Mouse (Mus musculus): ENCODE results near the gene Fbxw4.

Fbxw4 gene

GRCm38 (mm10) chr19:45610823-45611222, 49.3 kb downstream of the Fbxw4 start:
- DNase-seq: no peak

- no peak for DNase-seq
Observed at GRCm38 (mm10) chr19:45608648-45609339, 51.3 kb downstream of the Fbxw4 start.

GRCm38 (mm10) chr19:45607479-45607878, 52.6 kb downstream of the Fbxw4 start:
- DNase-seq: no peak

GRCm38 (mm10) chr19:45606701-45607100, 53.4 kb downstream of the Fbxw4 start:
- no peak for DNase-seq

GRCm38 (mm10) chr19:45602606-45603005, 57.5 kb downstream of the Fbxw4 start:
- DNase-seq: no peak

GRCm38 (mm10) chr19:45597106-45597505, 63.0 kb downstream of the Fbxw4 start:
- no peak for DNase-seq

- DNase-seq: no peak
Observed at GRCm38 (mm10) chr19:45596434-45596833, 63.7 kb downstream of the Fbxw4 start.

- DNase-seq: no peak
Observed at GRCm38 (mm10) chr19:45596019-45596418, 64.1 kb downstream of the Fbxw4 start.

- DNase-seq: no peak
Observed at GRCm38 (mm10) chr19:45595481-45595880, 64.6 kb downstream of the Fbxw4 start.

- no peak for DNase-seq
Observed at GRCm38 (mm10) chr19:45594079-45594478, 66.0 kb downstream of the Fbxw4 start.

- DNase-seq: no peak
Observed at GRCm38 (mm10) chr19:45592916-45593315, 67.2 kb downstream of the Fbxw4 start.

GRCm38 (mm10) chr19:45591704-45592103, 68.4 kb downstream of the Fbxw4 start:
- peak; percentile 90 for DNase-seq

- no peak for DNase-seq
Observed at GRCm38 (mm10) chr19:45589761-45590160, 70.4 kb downstream of the Fbxw4 start.

GRCm38 (mm10) chr19:45587509-45588292, 72.4 kb downstream of the Fbxw4 start:
- DNase-seq: no peak

- DNase-seq: no peak
Observed at GRCm38 (mm10) chr19:45586850-45587249, 73.3 kb downstream of the Fbxw4 start.

GRCm38 (mm10) chr19:45584856-45585620, 75.1 kb downstream of the Fbxw4 start:
- DNase-seq: no peak

GRCm38 (mm10) chr19:45583136-45583535, 77.0 kb downstream of the Fbxw4 start:
- DNase-seq: no peak

GRCm38 (mm10) chr19:45582161-45582560, 78.0 kb downstream of the Fbxw4 start:
- peak; percentile 47 for DNase-seq

- DNase-seq: peak; percentile 72
Observed at GRCm38 (mm10) chr19:45581257-45581656, 78.9 kb downstream of the Fbxw4 start.

GRCm38 (mm10) chr19:45580235-45580634, 79.9 kb downstream of the Fbxw4 start:
- DNase-seq: no peak

GRCm38 (mm10) chr19:45579416-45579815, 80.7 kb downstream of the Fbxw4 start:
- no peak for DNase-seq

GRCm38 (mm10) chr19:45578976-45579375, 81.1 kb downstream of the Fbxw4 start:
- DNase-seq: no peak

GRCm38 (mm10) chr19:45577141-45577750, 82.9 kb downstream of the Fbxw4 start:
- no peak for DNase-seq

Measured in kidney, postnatal 10 days (tissue).